Comparison of ENCODE assay signal across 20 mouse cellular contexts in the genomic region with DNA sequence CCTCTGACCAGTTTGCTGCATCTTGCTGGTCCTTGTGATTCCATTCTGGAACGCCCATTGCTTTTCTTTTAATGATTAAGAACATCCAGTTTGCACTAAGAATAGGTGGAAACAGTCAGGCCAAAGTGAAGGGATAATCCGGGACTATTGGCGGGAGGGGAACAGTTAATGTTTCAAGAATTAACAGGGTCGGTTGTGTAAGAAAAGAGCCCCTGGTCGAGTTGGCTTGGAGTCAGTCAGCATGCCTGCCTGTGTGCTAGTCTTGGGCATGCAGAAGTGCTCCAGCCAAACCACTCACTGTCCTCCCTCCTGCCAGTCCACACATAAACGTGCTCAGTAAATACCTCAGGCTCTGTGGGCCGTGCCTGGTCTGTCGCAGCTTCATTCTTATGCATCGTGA. TPM values are rescaled to one million over a fixed set of nuclear protein-coding genes. Genes with fewer than 3 reads are reported as not detected.
A peak's percentile ranks its signal among the peaks of the same experiment; 100 is the strongest.
DNase-seq lines count a peak whose midpoint lies in the region; ATAC-seq and TF ChIP-seq lines count a peak whose summit lies in the region.
"Had no signal": no experiment of that assay in that cellular context is flagged by ENCODE, and none has a peak within 500 bp of the region (broad histone marks: within the 10 kb centered on the region; RNA-seq: fewer than 3 reads in every experiment).

No protein-coding gene starts in this region.

- no peak for TF ChIP-seq POLR2A in cerebellum, adult 2 months (IDR thresholded peaks at IDR 0.05; ENCODE audit: borderline replicate concordance, insufficient read depth, low read length)

- peak; percentile 80 for ATAC-seq in kidney, embryonic 15.5 days (replicated peaks; ENCODE audit: low FRiP score)
- ATAC-seq: forebrain, embryonic 14.5 days; lung, postnatal 0 days had no signal

- H3K4me1 ChIP-seq in kidney, embryonic 15.5 days = peaks cover 19% of the 10 kb centered on the region; the same call in 1 of the 2 replicates
- no peaks in the 10 kb centered on the region; the same call in 1 of the 2 replicates for H3K4me1 ChIP-seq in cerebellum, adult 2 months (ENCODE audit: control insufficient read depth, insufficient read depth, low read length)
- H3K4me1 ChIP-seq: hindbrain, embryonic 13.5 days had no signal

- intact Hi-C loops in left cerebral cortex, postnatal 14 days (cut with DNase I) = no loop called here

- H3K9ac ChIP-seq in kidney, embryonic 15.5 days = no peak overlapping the region
- H3K9ac ChIP-seq: heart, embryonic 13.5 days; hindbrain, embryonic 13.5 days had no signal

- H3K27ac ChIP-seq in kidney, embryonic 15.5 days = peak overlapping the region; percentile 82
- H3K27ac ChIP-seq in cerebellum, adult 2 months (ENCODE audit: insufficient read depth, low read length) = no peak overlapping the region
- H3K27ac ChIP-seq: heart, embryonic 13.5 days; hindbrain, embryonic 13.5 days; stomach, postnatal 0 days had no signal

- no peaks in the 10 kb centered on the region for H3K9me3 ChIP-seq in kidney, embryonic 15.5 days (replicated peaks)
- H3K9me3 ChIP-seq: heart, embryonic 13.5 days; hindbrain, embryonic 13.5 days had no signal

- peak; percentile 30 for DNase-seq in Muller cell, postnatal 12 days (ENCODE audit: inconsistent ontology term)
- peak; percentile 93 for DNase-seq in kidney, adult 11 months
- peak; percentile 79 to 91 for DNase-seq in kidney, postnatal 36 days
- no peak for DNase-seq in cerebellum, adult 2 months
- DNase-seq in left cerebral cortex, postnatal 14 days (ENCODE audit: low spot score in 2 of 2) = no peak
- no peak for DNase-seq in retina, embryonic 14.5 days (ENCODE audit: low spot score)
- DNase-seq: adrenal gland, adult 8-10 months; cerebellum, adult 18-20 months; cerebellum, postnatal 36 days; gastrocnemius, postnatal 10 days; heart, adult 18-20 months; heart, postnatal 14 days; right cerebral cortex, postnatal 14 days had no signal

- H3K4me3 ChIP-seq in kidney, embryonic 15.5 days (replicated peaks) = no peak overlapping the region
- H3K4me3 ChIP-seq in cerebellum, adult 2 months (replicated peaks; ENCODE audit: insufficient read depth, low read depth, low read length) = no peak overlapping the region
- H3K4me3 ChIP-seq: heart, embryonic 13.5 days; hindbrain, embryonic 13.5 days had no signal

- TF ChIP-seq CTCF in cerebellum, adult 2 months (IDR thresholded peaks at IDR 0.05; ENCODE audit: borderline replicate concordance, insufficient read depth, low read depth, low read length) = no peak

- whole genome bisulfite sequencing in kidney, embryonic 15.5 days = 53% methylated on average over 9 of the region's 9 CpGs
- 34% methylated on average over 9 of the region's 9 CpGs for WGBS in cerebellum, adult 2 months

- no peaks in the 10 kb centered on the region for H3K27me3 ChIP-seq in kidney, embryonic 15.5 days
- H3K27me3 ChIP-seq in cerebellum, adult 2 months (ENCODE audit: control insufficient read depth, insufficient read depth, low read length) = no peaks in the 10 kb centered on the region
- H3K27me3 ChIP-seq: heart, embryonic 13.5 days; hindbrain, embryonic 13.5 days had no signal

- peaks cover 21% of the 10 kb centered on the region; the same call in 1 of the 2 replicates for H3K36me3 ChIP-seq in kidney, embryonic 15.5 days

- no peak overlapping the region for H3K4me2 ChIP-seq in kidney, embryonic 15.5 days
- H3K4me2 ChIP-seq: heart, embryonic 13.5 days; hindbrain, embryonic 13.5 days; midbrain, embryonic 11.5 days had no signal

RNA-seq across cellular contexts. Expression of gene Acp6, which starts 13.7 kb away (rescaled TPM):
- 53.7 and 55.0 TPM in 2 replicates for polyA plus RNA-seq in kidney, embryonic 15.5 days (2015; fragmentation: Nextera tagmentation; extraction: Ambion mirVana)
- polyA plus RNA-seq in cerebellum, adult 2 months (2012; rRNA removed) = 42.4 and 43.8 TPM in 2 replicates
- total RNA-seq in left cerebral cortex, postnatal 14 days (2021) = 10 to 100 TPM; 15.6 to 16.1 TPM

Comparison
In these comparisons a context has a peak if more than half of its experiments do, and no peak if none do; other contexts are left out.
1. DNase-seq: peak in Muller cell, postnatal 12 days (single experiment), kidney, adult 11 months (single experiment) and kidney, postnatal 36 days (2 of 2); none in cerebellum, adult 2 months (0 of 2), left cerebral cortex, postnatal 14 days (0 of 2) and retina, embryonic 14.5 days (single experiment).